ENCODE assay signal across 9 mouse cellular contexts in the genomic region with DNA sequence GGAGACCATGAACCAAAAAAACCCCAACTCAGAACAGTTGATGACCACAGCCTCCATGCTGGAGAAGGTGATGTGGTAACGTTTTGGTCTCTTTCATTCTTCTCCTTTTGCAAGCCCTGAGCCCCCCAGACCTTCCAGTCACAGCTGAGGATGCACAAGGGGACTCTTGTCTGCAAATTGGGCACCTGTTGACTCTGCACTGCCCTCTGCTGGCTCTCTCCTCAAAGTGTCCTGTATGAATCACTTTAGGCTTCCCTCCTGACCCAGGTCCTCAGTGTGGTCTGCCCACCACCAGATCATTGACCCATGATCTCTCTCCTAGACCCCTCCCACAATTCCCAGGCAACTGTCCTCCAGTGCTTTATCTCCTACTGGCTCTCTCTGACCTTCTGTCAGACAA. TPM values are rescaled to one million over a fixed set of nuclear protein-coding genes. Genes with fewer than 3 reads are reported as not detected.
DNase-seq lines count a peak whose midpoint lies in the region; ATAC-seq and TF ChIP-seq lines count a peak whose summit lies in the region.
"Had no signal": no experiment of that assay in that cellular context is flagged by ENCODE, and none has a peak within 500 bp of the region (broad histone marks: within the 10 kb centered on the region; RNA-seq: fewer than 3 reads in every experiment).

No protein-coding gene starts in this region.

- no peak overlapping the region for H3K9ac ChIP-seq in liver, embryonic 14.5 days (replicated peaks)
- H3K9ac ChIP-seq: heart, embryonic 15.5 days had no signal

- no peak for ATAC-seq in liver, embryonic 14.5 days (ENCODE audit: insufficient read depth)

- 0% methylated on average over 1 of the region's 1 CpGs for WGBS in liver, embryonic 14.5 days (ENCODE audit: insufficient replicate concordance)
- WGBS in thymus, adult 2 months: 43% methylated on average over 1 of the region's 1 CpGs

- no peak for TF ChIP-seq EP300 in liver, embryonic 14.5 days (IDR thresholded peaks at IDR 0.05; ENCODE audit: low read depth)

- no peak overlapping the region for H3K4me2 ChIP-seq in liver, embryonic 14.5 days (ENCODE audit: low read depth)
- H3K4me2 ChIP-seq: heart, embryonic 15.5 days had no signal

- H3K4me3 ChIP-seq in liver, embryonic 14.5 days (ENCODE audit: insufficient read depth in 1 of 2, low read depth in 2 of 2, low read length in 2 of 2): no peak overlapping the region
- H3K4me3 ChIP-seq in thymus, adult 2 months (ENCODE audit: control insufficient read depth, insufficient read depth, low read length): no peak overlapping the region
- H3K4me3 ChIP-seq: heart, embryonic 15.5 days had no signal

- peak; percentile 70 for TF ChIP-seq CTCF in liver, embryonic 14.5 days (IDR thresholded peaks at IDR 0.05; ENCODE audit: low read depth)
- no peak for TF ChIP-seq CTCF in thymus, adult 2 months (IDR thresholded peaks at IDR 0.05; ENCODE audit: borderline replicate concordance, control insufficient read depth, extremely low read depth, insufficient read depth, low read length, poor library complexity)

- intact Hi-C loops in left cerebral cortex, postnatal 4 days (cut with DNase I): no loop called here
- intact Hi-C loops in left cerebral cortex, postnatal 25 days (cut with DNase I): no loop called here

- H3K4me1 ChIP-seq in liver, embryonic 14.5 days (replicated peaks; ENCODE audit: control insufficient read depth in 2 of 2, insufficient read depth in 2 of 2, low read length in 1 of 2): no peaks in the 10 kb centered on the region
- no peaks in the 10 kb centered on the region for H3K4me1 ChIP-seq in thymus, adult 2 months (replicated peaks; ENCODE audit: control insufficient read depth, insufficient read depth, low read length)
- H3K4me1 ChIP-seq: heart, embryonic 15.5 days had no signal

- peak; percentile 28 to 76 for DNase-seq in adrenal gland, adult (ENCODE audit: inconsistent age in 2 of 2, low spot score in 1 of 2)
- no peak for DNase-seq in adrenal gland, adult 8-10 months
- DNase-seq in left cerebral cortex, postnatal 4 days: peak; percentile 38
- DNase-seq in left cerebral cortex, postnatal 25 days (ENCODE audit: low spot score in 2 of 2): no peak
- peak; percentile 27 for DNase-seq in c-Kit-positive CD71-positive TER-119-positive erythroid progenitor cells, embryonic 14.5 days (ENCODE audit: low spot score)
- no peak for DNase-seq in liver, embryonic 14.5 days (ENCODE audit: low read depth in 3 of 3, low spot score in 3 of 3)
- DNase-seq in thymus, adult 2 months: peak; percentile 53
- no peak for DNase-seq in urinary bladder, postnatal 4 days (ENCODE audit: low spot score in 2 of 2)

- no peaks in the 10 kb centered on the region for H3K27me3 ChIP-seq in liver, embryonic 14.5 days (ENCODE audit: control insufficient read depth, insufficient read depth, low read length)
- H3K27me3 ChIP-seq in thymus, adult 2 months (ENCODE audit: control insufficient read depth, insufficient read depth, low read length): no peaks in the 10 kb centered on the region
- H3K27me3 ChIP-seq: heart, embryonic 15.5 days had no signal

- H3K9me3 ChIP-seq in liver, embryonic 14.5 days (ENCODE audit: control insufficient read depth, low read length): no peaks in the 10 kb centered on the region
- H3K9me3 ChIP-seq: heart, embryonic 15.5 days had no signal

- no peak overlapping the region for H3K27ac ChIP-seq in liver, embryonic 14.5 days
- H3K27ac ChIP-seq in thymus, adult 2 months (ENCODE audit: control insufficient read depth, insufficient read depth, low read length): no peak overlapping the region
- H3K27ac ChIP-seq: heart, embryonic 15.5 days had no signal

- no peak for TF ChIP-seq POLR2A in thymus, adult 2 months (IDR thresholded peaks at IDR 0.05; ENCODE audit: control insufficient read depth, extremely low read depth, insufficient read depth, low read length, poor library complexity)

- no peaks in the 10 kb centered on the region for H3K36me3 ChIP-seq in liver, embryonic 14.5 days (replicated peaks; ENCODE audit: control insufficient read depth, insufficient read depth, low read depth)
- H3K36me3 ChIP-seq in thymus, adult 2 months (ENCODE audit: control insufficient read depth, insufficient read depth, low read length): no peaks in the 10 kb centered on the region
- H3K36me3 ChIP-seq: heart, embryonic 15.5 days had no signal

RNA-seq across cellular contexts. Expression of gene Kif26b, which starts 32.1 kb away (rescaled TPM):
- 1 to 10 TPM; 1.9 to 4.6 (median 2.4) TPM for total RNA-seq in adrenal gland, adult 8-10 months (2022)
- total RNA-seq in left cerebral cortex, postnatal 4 days (2021): 10 to 100 TPM; 44.1 to 49.3 TPM
- total RNA-seq in left cerebral cortex, postnatal 25 days (2021): 10 to 100 TPM in 1 of 2 experiments, 1 to 10 TPM in 1; 9.2 to 10.1 TPM
- 0.05 and 0.07 TPM in 2 replicates for polyA plus RNA-seq in liver, embryonic 14.5 days (2012; rRNA removed)
- polyA plus RNA-seq in liver, embryonic 14.5 days (2014; fragmentation: Nextera tagmentation; extraction: Ambion mirVana): 0.01 and 0.05 TPM in 2 replicates
- 0.15 and 0.16 TPM in 2 replicates for polyA plus RNA-seq in thymus, adult 2 months (2012; rRNA removed)

Comparison
In these comparisons a context has a peak if more than half of its experiments do, and no peak if none do; other contexts are left out.
1. DNase-seq: peak in adrenal gland, adult (2 of 2), left cerebral cortex, postnatal 4 days (single experiment), c-Kit-positive CD71-positive TER-119-positive erythroid progenitor cells, embryonic 14.5 days (single experiment) and thymus, adult 2 months (single experiment); none in adrenal gland, adult 8-10 months (single experiment), left cerebral cortex, postnatal 25 days (0 of 2), liver, embryonic 14.5 days (0 of 3) and urinary bladder, postnatal 4 days (0 of 2).
2. RNA of gene Kif26b, which starts 32.1 kb away (total RNA-seq): 44.1 to 49.3 TPM in left cerebral cortex, postnatal 4 days; 9.2 to 10.1 TPM in left cerebral cortex, postnatal 25 days and 1.9 to 4.6 TPM in adrenal gland, adult 8-10 months; every median in the first group is over 4 times any median in the second.